Mouse (Mus musculus): ENCODE data around the gene Tifa. TPM values are rescaled to one million over a fixed set of nuclear protein-coding genes. Genes with fewer than 3 reads are reported as not detected.
A peak's percentile ranks its signal among the peaks of the same experiment; 100 is the strongest.

Gene Tifa
- polyA plus RNA-seq, 1 experiment = 0.54 TPM

DNA sequence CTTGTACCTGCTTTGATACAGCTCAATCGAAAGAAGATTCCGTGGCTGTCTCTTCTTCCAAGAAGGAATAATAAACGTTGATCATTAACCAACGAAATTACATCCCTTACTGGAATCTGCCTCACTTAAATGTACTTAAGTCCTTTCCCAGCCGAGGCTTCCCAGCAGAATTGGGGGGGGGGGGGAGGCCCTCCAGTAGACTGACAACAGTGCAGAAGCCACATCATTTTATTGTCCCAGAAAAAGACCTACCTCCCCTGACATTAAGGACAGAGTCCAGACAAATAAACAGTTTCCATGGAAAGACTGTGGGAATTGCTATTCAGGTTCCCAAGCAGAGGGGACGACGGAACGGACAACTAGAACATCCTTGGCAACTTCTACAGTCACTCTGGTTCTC is 686 bp upstream of the Tifa start:
- Histone ChIP-seq H3K9ac (ENCODE audit: low read depth, poor library complexity, severe bottlenecking) (no peak overlapping the region), H3K9me3 (replicated peaks; ENCODE audit: control insufficient read depth, insufficient read depth, low read length, poor library complexity, severe bottlenecking) (0 out of 2 replicates have a peak, but pooled peaks cover 2% of the 10 kb centered on the region), H3K27me3 (ENCODE audit: control insufficient read depth, insufficient read depth, low read length, poor library complexity, severe bottlenecking) (peaks cover 21% of the 10 kb centered on the region), H3K4me1 (ENCODE audit: control insufficient read depth, insufficient read depth, low read length) (no peaks in the 10 kb centered on the region), H3K27ac (ENCODE audit: insufficient read depth, low read length) (no peak overlapping the region), H3K4me3 (ENCODE audit: low read depth, low read length) (no peak overlapping the region), H3K36me3 (ENCODE audit: control insufficient read depth, insufficient read depth, low read length, poor library complexity, severe bottlenecking) (no peaks in the 10 kb centered on the region)
- TF ChIP-seq CTCF (IDR thresholded peaks at IDR 0.05; ENCODE audit: low read depth, low read length) = no peak
- no peak for TF ChIP-seq POLR2A (IDR thresholded peaks at IDR 0.05; ENCODE audit: insufficient read depth, low read length)

DNA sequence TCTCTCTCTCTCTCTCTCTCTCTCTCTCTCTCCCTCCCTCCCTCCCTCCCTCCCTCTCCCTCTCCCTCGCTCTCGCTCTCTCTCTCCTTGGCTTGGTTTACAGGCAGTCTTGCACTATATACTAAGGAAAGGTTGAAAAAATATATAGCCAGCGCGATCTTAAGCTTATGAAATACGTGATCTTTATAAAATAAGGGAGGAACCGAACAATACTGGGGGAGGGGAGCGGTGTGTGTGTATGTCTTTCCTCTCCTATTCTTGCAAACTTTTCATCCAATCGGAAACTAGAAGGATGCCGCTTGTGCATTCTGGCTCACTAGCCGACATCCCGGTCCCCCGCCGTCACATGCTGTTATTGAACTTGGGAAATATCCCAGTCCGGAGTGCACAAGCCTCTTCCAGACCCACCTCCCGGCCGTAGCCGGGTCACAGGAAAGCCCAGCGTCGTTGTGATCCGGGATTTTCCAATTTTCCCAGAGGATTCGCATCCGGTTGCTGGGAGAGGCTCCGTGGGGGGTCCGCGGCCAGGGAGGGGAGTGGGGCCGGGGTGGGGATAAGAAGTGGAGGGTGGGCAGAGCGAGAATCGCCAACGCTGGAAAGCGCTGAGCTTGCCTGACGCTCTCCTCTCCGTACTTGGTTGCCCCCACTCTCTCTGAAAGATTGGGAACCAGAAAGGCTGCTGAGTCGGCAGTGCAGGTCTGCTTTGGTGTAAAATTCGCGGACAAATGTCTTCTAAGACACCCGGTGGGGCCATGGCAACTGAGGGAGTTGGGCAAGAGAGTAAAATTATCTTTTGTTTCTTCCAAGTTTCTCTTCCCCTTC is 840 bp downstream of the Tifa start:
- Histone ChIP-seq H3K9me3 (replicated peaks; ENCODE audit: control insufficient read depth, insufficient read depth, low read length, poor library complexity, severe bottlenecking) (no peaks in the 10 kb centered on the region), H3K27me3 (ENCODE audit: control insufficient read depth, insufficient read depth, low read length, poor library complexity, severe bottlenecking) (peaks cover 21% of the 10 kb centered on the region), H3K36me3 (ENCODE audit: control insufficient read depth, insufficient read depth, low read length, poor library complexity, severe bottlenecking) (no peaks in the 10 kb centered on the region), H3K27ac (ENCODE audit: insufficient read depth, low read length) (no peak overlapping the region), H3K4me1 (ENCODE audit: control insufficient read depth, insufficient read depth, low read length) (no peaks in the 10 kb centered on the region), H3K4me3 (ENCODE audit: low read depth, low read length) (peak overlapping the region; percentile 72), H3K9ac (ENCODE audit: low read depth, poor library complexity, severe bottlenecking) (peak overlapping the region; percentile 18)
- TF ChIP-seq EP300 (IDR thresholded peaks at IDR 0.05; ENCODE audit: insufficient read depth, low read depth, low read length) (no peak), POLR2A (IDR thresholded peaks at IDR 0.05; ENCODE audit: insufficient read depth, low read length) (no peak), CTCF (IDR thresholded peaks at IDR 0.05; ENCODE audit: low read depth, low read length) (no peak)

DNA sequence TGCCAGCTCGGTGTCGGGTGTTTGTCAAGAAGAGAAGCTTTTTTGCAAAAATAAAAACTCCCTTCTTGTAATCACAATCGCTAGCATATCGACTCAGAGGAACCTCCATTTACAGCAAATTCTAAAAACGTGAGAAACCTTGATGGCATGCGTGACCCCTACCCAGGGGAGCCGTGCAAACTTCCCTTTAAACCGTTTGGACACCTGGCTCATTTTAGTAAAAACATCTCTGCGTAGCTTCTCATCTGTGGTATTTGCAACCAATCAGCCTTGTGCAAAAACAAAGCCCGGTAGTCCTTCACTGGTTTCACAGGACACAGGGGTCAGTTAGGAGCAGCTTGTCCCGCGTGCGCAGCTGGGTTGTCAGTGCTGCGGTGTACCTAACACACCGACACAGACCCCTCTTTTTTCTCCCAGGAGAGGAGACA is 1.5 kb downstream of the Tifa start:
- H3K4me3 ChIP-seq (ENCODE audit: low read depth, low read length) = no peak overlapping the region
- H3K27ac ChIP-seq (ENCODE audit: insufficient read depth, low read length) = no peak overlapping the region
- H3K4me1 ChIP-seq (ENCODE audit: control insufficient read depth, insufficient read depth, low read length) = no peaks in the 10 kb centered on the region
- peak overlapping the region; percentile 18; the same call in 1 of the 2 replicates for H3K9ac ChIP-seq (ENCODE audit: low read depth, poor library complexity, severe bottlenecking)
- no peaks in the 10 kb centered on the region for H3K9me3 ChIP-seq (replicated peaks; ENCODE audit: control insufficient read depth, insufficient read depth, low read length, poor library complexity, severe bottlenecking)
- TF ChIP-seq POLR2A (IDR thresholded peaks at IDR 0.05; ENCODE audit: insufficient read depth, low read length) = no peak
- no peak for TF ChIP-seq EP300 (IDR thresholded peaks at IDR 0.05; ENCODE audit: insufficient read depth, low read depth, low read length)
- no peak for TF ChIP-seq CTCF (IDR thresholded peaks at IDR 0.05; ENCODE audit: low read depth, low read length)
- peaks cover 21% of the 10 kb centered on the region for H3K27me3 ChIP-seq (ENCODE audit: control insufficient read depth, insufficient read depth, low read length, poor library complexity, severe bottlenecking)
- no peaks in the 10 kb centered on the region for H3K36me3 ChIP-seq (ENCODE audit: control insufficient read depth, insufficient read depth, low read length, poor library complexity, severe bottlenecking)

DNA sequence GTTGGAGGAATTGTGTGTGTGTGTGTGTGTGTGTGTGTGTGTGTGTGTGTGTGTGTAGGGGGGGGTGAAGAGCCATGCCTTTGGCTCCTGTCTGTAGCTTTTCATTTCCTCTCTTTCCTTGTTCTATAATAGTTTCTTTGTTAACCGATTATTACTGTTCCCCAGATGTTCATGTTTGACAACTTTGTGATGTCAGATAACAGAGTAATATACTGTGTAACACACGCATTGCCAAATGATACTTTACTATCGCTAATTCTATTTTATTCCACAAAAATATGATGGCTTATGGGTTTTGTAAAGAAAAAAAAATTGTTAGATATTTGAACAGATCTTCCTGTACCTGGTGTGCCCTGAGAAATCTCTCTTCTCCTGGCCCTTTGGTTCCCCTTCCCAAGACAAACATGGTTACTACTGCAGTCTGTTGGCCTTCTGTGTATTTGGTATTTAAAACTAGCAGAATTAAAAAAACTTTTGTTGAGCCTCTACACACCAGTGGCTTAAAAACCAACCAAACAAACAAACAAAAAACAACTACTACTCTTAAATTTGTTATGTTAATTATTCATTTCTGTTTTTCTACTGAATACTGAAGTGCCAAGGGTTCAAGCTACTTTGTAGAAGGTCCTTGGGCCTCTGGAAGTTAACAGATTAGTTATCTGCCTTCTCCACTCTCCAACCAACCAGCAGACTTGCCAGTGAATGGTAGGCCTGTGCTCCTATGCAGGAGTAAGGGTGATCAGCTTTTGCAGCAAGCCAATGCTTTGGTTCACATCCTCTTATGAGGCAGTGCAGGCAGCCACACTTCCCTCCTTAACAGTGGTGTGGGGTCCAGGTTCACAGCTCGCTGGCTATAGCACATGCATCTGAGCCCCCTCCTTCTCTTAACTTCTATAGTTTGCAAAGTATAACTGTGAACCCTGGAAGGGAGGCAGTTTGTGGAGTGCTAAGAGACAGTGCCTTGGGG is 2.3 kb downstream of the Tifa start:
- no peak overlapping the region for H3K27ac ChIP-seq (ENCODE audit: insufficient read depth, low read length)
- no peak overlapping the region for H3K4me3 ChIP-seq (ENCODE audit: low read depth, low read length)
- no peaks in the 10 kb centered on the region for H3K9me3 ChIP-seq (replicated peaks; ENCODE audit: control insufficient read depth, insufficient read depth, low read length, poor library complexity, severe bottlenecking)
- peaks cover 21% of the 10 kb centered on the region for H3K27me3 ChIP-seq (ENCODE audit: control insufficient read depth, insufficient read depth, low read length, poor library complexity, severe bottlenecking)
- no peaks in the 10 kb centered on the region for H3K36me3 ChIP-seq (ENCODE audit: control insufficient read depth, insufficient read depth, low read length, poor library complexity, severe bottlenecking)
- no peak overlapping the region for H3K9ac ChIP-seq (ENCODE audit: low read depth, poor library complexity, severe bottlenecking)
- no peaks in the 10 kb centered on the region for H3K4me1 ChIP-seq (ENCODE audit: control insufficient read depth, insufficient read depth, low read length)
- TF ChIP-seq EP300 (IDR thresholded peaks at IDR 0.05; ENCODE audit: insufficient read depth, low read depth, low read length) = no peak
- TF ChIP-seq CTCF (IDR thresholded peaks at IDR 0.05; ENCODE audit: low read depth, low read length) = no peak
- TF ChIP-seq POLR2A (IDR thresholded peaks at IDR 0.05; ENCODE audit: insufficient read depth, low read length) = no peak

DNA sequence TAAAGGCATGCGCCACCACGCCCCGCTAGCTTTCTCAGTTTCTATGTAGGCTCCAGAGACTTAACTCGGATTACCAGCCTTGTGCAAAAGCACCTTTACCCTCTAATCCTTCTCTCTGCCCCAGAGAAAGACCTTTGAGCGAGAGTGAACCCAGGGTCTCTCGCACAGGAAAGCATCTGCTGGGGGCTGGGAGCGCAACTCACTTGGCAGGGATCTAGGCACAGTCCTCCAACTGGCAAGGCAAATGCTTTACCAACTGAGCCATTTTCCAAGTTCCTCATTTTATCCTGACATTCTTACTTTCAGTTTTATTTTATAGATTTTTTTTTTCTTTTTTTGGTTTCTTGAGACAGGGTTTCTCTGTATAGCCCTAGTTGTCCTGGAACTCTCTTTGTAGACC is 3.4 kb downstream of the Tifa start:
- no peak overlapping the region for H3K9ac ChIP-seq (ENCODE audit: low read depth, poor library complexity, severe bottlenecking)
- H3K4me1 ChIP-seq (ENCODE audit: control insufficient read depth, insufficient read depth, low read length) = no peaks in the 10 kb centered on the region
- TF ChIP-seq EP300 (IDR thresholded peaks at IDR 0.05; ENCODE audit: insufficient read depth, low read depth, low read length) (no peak), POLR2A (IDR thresholded peaks at IDR 0.05; ENCODE audit: insufficient read depth, low read length) (no peak), CTCF (IDR thresholded peaks at IDR 0.05; ENCODE audit: low read depth, low read length) (no peak)
- no peak overlapping the region for H3K4me3 ChIP-seq (ENCODE audit: low read depth, low read length)
- peaks cover 20% of the 10 kb centered on the region for H3K27me3 ChIP-seq (ENCODE audit: control insufficient read depth, insufficient read depth, low read length, poor library complexity, severe bottlenecking)
- H3K27ac ChIP-seq (ENCODE audit: insufficient read depth, low read length) = no peak overlapping the region
- no peaks in the 10 kb centered on the region for H3K9me3 ChIP-seq (replicated peaks; ENCODE audit: control insufficient read depth, insufficient read depth, low read length, poor library complexity, severe bottlenecking)
- no peaks in the 10 kb centered on the region for H3K36me3 ChIP-seq (ENCODE audit: control insufficient read depth, insufficient read depth, low read length, poor library complexity, severe bottlenecking)
